Mouse (Mus musculus) megakaryocyte, embryonic 14.5 days (primary cell): Measurements from ENCODE around the gene Helq.

ENCODE experiments used
- FLI1 ChIP-seq: IDR thresholded peaks from 2 replicates; pipeline ENCODE4 v1.6.1; 2012; ENCODE audit warnings: low read length, inconsistent platforms, mixed read lengths
- GATA1 ChIP-seq: IDR thresholded peaks from 3 replicates; pipeline ENCODE4 v1.6.1; 2012; ENCODE audit warnings: mixed read lengths, low read length, inconsistent platforms, borderline replicate concordance

DNA sequence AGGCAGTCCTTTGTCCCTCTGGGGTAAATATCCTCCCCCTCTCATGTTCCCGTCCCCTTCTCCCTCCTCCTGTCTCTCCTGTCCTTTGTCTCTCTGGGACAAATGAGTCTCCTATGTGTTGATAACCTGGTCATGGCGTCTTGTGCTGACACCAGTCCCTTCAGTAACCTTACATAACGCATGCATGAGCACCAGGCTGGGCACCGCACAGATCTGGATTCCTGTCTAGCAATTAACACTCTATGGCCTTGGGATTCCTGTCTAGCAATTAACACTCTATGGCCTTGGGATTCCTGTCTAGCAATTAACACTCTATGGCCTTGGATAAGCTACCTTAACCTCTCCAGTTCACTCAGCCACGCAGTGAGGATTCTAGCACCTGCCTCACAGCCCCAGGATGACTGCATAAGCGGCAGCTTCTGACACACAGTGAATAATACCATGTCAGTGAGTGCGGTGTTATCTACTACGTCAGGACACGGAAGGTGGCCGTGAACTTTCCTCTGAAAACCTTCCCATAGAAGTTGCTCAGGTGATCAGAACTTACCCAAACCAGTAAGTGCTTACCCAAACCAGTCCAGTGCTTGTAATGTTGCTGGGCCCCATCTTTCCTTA, 38.2 kb downstream of the Helq start:
- TF ChIP-seq GATA1 (no peak), FLI1 (no peak)
